Comparison of ENCODE assay signal across 8 mouse cellular contexts in the genomic region with DNA sequence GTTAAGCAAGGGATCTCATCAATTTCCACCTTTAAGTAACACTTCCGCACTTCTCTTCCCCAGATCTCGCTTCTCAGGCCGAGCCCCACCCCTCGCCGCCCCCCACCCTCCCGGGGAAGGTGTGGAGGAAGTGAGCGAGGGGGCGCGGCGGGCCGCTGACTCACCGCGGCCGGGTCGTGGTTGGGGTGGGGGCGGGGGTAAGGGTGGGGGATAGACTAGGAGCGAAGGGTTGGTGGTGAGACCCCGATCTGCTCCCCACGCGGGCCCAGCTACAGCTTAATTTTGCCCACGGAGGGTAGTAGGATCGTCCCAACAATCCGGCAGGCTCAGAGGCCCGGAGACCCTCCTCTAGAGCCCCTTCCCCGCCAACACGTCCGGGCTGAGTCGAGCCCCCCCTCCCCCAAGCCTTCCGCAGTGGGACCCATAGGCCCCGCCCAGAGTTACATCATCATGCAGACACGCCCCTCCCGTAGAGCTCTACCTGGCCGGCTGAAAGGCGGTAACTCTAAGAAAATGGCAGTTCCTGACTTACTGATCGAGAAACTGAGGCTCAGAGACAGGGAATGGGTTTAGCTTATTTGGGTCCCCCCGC. TPM values are rescaled to one million over a fixed set of nuclear protein-coding genes. Genes with fewer than 3 reads are reported as not detected.
DNase-seq lines count a peak whose midpoint lies in the region; ATAC-seq lines count a peak whose summit lies in the region.

No protein-coding gene starts in this region.

- peak; percentile 40 for ATAC-seq in common myeloid progenitor, adult 5-6 weeks (replicated peaks; ENCODE audit: low read depth, poor library complexity, severe bottlenecking)
- peak; percentile 67 for ATAC-seq in kidney, embryonic 14.5 days (ENCODE audit: low FRiP score, low TSS enrichment)

- peak; percentile 92 for DNase-seq in B cell, adult 2 months
- peak; percentile 96 for DNase-seq in R1 (ENCODE audit: low read depth, low spot score)
- DNase-seq in heart, embryonic 10.5 days (ENCODE audit: low spot score), result peak; percentile 95
- DNase-seq in lung, postnatal 25 days (ENCODE audit: low spot score), result peak; percentile 86
- DNase-seq in retina, postnatal 1 day, result peak; percentile 65
- no peak for DNase-seq in left cerebral cortex, adult 11 months (ENCODE audit: low spot score)

- under 1% methylated on average over 34 of the region's 36 CpGs for WGBS in heart, embryonic 10.5 days
- 1% methylated on average over 36 of the region's 36 CpGs for WGBS in kidney, embryonic 14.5 days

- no peaks in the 10 kb centered on the region for H3K9me3 ChIP-seq in heart, embryonic 10.5 days
- H3K9me3 ChIP-seq in kidney, embryonic 14.5 days (ENCODE audit: control insufficient read depth, low read length), result no peaks in the 10 kb centered on the region

- H3K9ac ChIP-seq in kidney, embryonic 14.5 days (ENCODE audit: low read depth, low read length), result peak overlapping the region; percentile 94

- H3K27me3 ChIP-seq in heart, embryonic 10.5 days (ENCODE audit: insufficient read depth, poor library complexity, severe bottlenecking), result peaks cover 5% of the 10 kb centered on the region; the same call in 1 of the 2 replicates
- 0 out of 2 replicates have a peak, but pooled peaks cover under 1% of the 10 kb centered on the region for H3K27me3 ChIP-seq in kidney, embryonic 14.5 days (ENCODE audit: control insufficient read depth, insufficient read depth, low read length)

- peak overlapping the region; percentile 89 for H3K4me3 ChIP-seq in heart, embryonic 10.5 days
- H3K4me3 ChIP-seq in kidney, embryonic 14.5 days (ENCODE audit: low read length), result peak overlapping the region; percentile 97

- H3K4me2 ChIP-seq in kidney, embryonic 14.5 days (replicated peaks; ENCODE audit: low read depth, low read length), result peak overlapping the region; percentile 96

- peaks cover 26% of the 10 kb centered on the region for H3K4me1 ChIP-seq in heart, embryonic 10.5 days
- peaks cover 20% of the 10 kb centered on the region for H3K4me1 ChIP-seq in kidney, embryonic 14.5 days (ENCODE audit: control insufficient read depth, insufficient read depth, low read length)

- peaks cover 11% of the 10 kb centered on the region for H3K36me3 ChIP-seq in heart, embryonic 10.5 days
- H3K36me3 ChIP-seq in kidney, embryonic 14.5 days (ENCODE audit: control insufficient read depth, insufficient read depth, low read length), result peaks cover 2% of the 10 kb centered on the region; the same call in 1 of the 2 replicates

- H3K27ac ChIP-seq in heart, embryonic 10.5 days, result peak overlapping the region; percentile 98
- peak overlapping the region; percentile 96 for H3K27ac ChIP-seq in kidney, embryonic 14.5 days (ENCODE audit: low read depth, low read length)

RNA-seq across cellular contexts. Expression of gene Vasp, which starts 0.7 kb away (rescaled TPM):
- total RNA-seq in common myeloid progenitor, adult 5-6 weeks (2017), result 47.6 and 61.7 TPM in 2 replicates
- 99.0 and 112 TPM in 2 replicates for polyA plus RNA-seq in heart, embryonic 10.5 days (2016; fragmentation: Nextera tagmentation; extraction: Ambion mirVana)
- polyA plus RNA-seq in kidney, embryonic 14.5 days (2014; fragmentation: Nextera tagmentation; extraction: Ambion mirVana), result 54.2 and 56.5 TPM in 2 replicates

RNA-seq across cellular contexts. Expression of gene Ppm1n, which starts 7.6 kb away (rescaled TPM):
- total RNA-seq in common myeloid progenitor, adult 5-6 weeks (2017), result not detected in 2 replicates
- 0.13 TPM in 1 of 2 replicates, not detected in the other for polyA plus RNA-seq in heart, embryonic 10.5 days (2016; fragmentation: Nextera tagmentation; extraction: Ambion mirVana)
- polyA plus RNA-seq in kidney, embryonic 14.5 days (2014; fragmentation: Nextera tagmentation; extraction: Ambion mirVana), result not detected in 2 replicates

RNA-seq across cellular contexts. Expression of gene Rtn2, which starts 10.2 kb away (rescaled TPM):
- total RNA-seq in common myeloid progenitor, adult 5-6 weeks (2017), result 0.14 TPM in 1 of 2 replicates, not detected in the other
- 22.4 and 26.0 TPM in 2 replicates for polyA plus RNA-seq in heart, embryonic 10.5 days (2016; fragmentation: Nextera tagmentation; extraction: Ambion mirVana)
- 5.4 and 5.7 TPM in 2 replicates for polyA plus RNA-seq in kidney, embryonic 14.5 days (2014; fragmentation: Nextera tagmentation; extraction: Ambion mirVana)

RNA-seq across cellular contexts. Expression of gene Fosb, which starts 37.6 kb away (rescaled TPM):
- 61.8 and 98.3 TPM in 2 replicates for total RNA-seq in common myeloid progenitor, adult 5-6 weeks (2017)
- 0.24 and 0.27 TPM in 2 replicates for polyA plus RNA-seq in heart, embryonic 10.5 days (2016; fragmentation: Nextera tagmentation; extraction: Ambion mirVana)
- polyA plus RNA-seq in kidney, embryonic 14.5 days (2014; fragmentation: Nextera tagmentation; extraction: Ambion mirVana), result 0.14 and 0.20 TPM in 2 replicates

RNA-seq across cellular contexts. Expression of gene Opa3, which starts 44.1 kb away (rescaled TPM):
- 22.4 and 24.0 TPM in 2 replicates for total RNA-seq in common myeloid progenitor, adult 5-6 weeks (2017)
- 46.8 and 47.9 TPM in 2 replicates for polyA plus RNA-seq in heart, embryonic 10.5 days (2016; fragmentation: Nextera tagmentation; extraction: Ambion mirVana)
- polyA plus RNA-seq in kidney, embryonic 14.5 days (2014; fragmentation: Nextera tagmentation; extraction: Ambion mirVana), result 33.3 and 44.6 TPM in 2 replicates
